Mouse (Mus musculus) adrenal gland, postnatal 14 days (tissue): ENCODE measurements around the gene Magea8. TPM values are rescaled to one million over a fixed set of nuclear protein-coding genes. Genes with fewer than 3 reads are reported as not detected.
"Not testable (repeated sequence)": the region's sequence is repeated elsewhere in the genome, so short reads cannot be mapped to it uniquely, and the experiment has no call there.

Source experiments
- DNase-seq: peaks from one replicate; pipeline ENCODE4 v3.0.0; 2021; ENCODE audit warnings: mixed read lengths
- long read RNA-seq, 2 experiments: library from polyadenylated mRNA; stranded (forward); transcript quantifications; one replicate each; pipeline ENCODE4 v2.0.0; 2021
- total RNA-seq: library from RNA; stranded (reverse); gene quantifications from 2 replicates; pipeline ENCODE4 v1.2.3, GENCODE M21; 2021

Magea8 gene
- not detected in 2 replicates for total RNA-seq
- long read RNA-seq, experiment 1 = 0 reads
- long read RNA-seq, experiment 2 = 0 reads

GRCm38 (mm10) chrX:154995750-154996149 is at the start of gene Magea8:
Magea8 (minus strand) TSS chrX:154995850.
- DNase-seq = not testable (repeated sequence)

GRCm38 (mm10) chrX:154949405-154949804 is 46.2 kb downstream of the Magea8 start, which contains the start of gene Magea3:
Magea3 (minus strand) TSS chrX:154949505.
- DNase-seq = not testable (repeated sequence)

GRCm38 (mm10) chrX:154935887-154936286 is 59.8 kb downstream of the Magea8 start, which contains the start of gene Magea6:
Magea6 (minus strand) TSS chrX:154935987.
- not testable (repeated sequence) for DNase-seq

Other genes starting within 250 kb of the Magea8 start
- gene Cldn34b1, start 105.6 kb downstream of the Magea8 start, total RNA-seq = not detected in 2 replicates
- not detected in 2 replicates for gene Magea6, start 59.9 kb downstream of the Magea8 start, total RNA-seq
- gene Magea3, start 46.3 kb downstream of the Magea8 start, total RNA-seq = not detected in 2 replicates
- not detected in 2 replicates for gene Magea5, start 67.3 kb upstream of the Magea8 start, total RNA-seq
- gene Magea1, start 93.9 kb upstream of the Magea8 start, total RNA-seq = not detected in 2 replicates
- not detected in 2 replicates for gene Magea2, start 97.8 kb upstream of the Magea8 start, total RNA-seq
- not detected in 2 replicates for gene Cldn34b2, start 132.6 kb upstream of the Magea8 start, total RNA-seq
- gene Sat1, start 220.6 kb upstream of the Magea8 start, total RNA-seq = 135 and 163 TPM in 2 replicates